Mouse (Mus musculus): Measurements from ENCODE around the gene Ednrb.

Ednrb gene

DNA sequence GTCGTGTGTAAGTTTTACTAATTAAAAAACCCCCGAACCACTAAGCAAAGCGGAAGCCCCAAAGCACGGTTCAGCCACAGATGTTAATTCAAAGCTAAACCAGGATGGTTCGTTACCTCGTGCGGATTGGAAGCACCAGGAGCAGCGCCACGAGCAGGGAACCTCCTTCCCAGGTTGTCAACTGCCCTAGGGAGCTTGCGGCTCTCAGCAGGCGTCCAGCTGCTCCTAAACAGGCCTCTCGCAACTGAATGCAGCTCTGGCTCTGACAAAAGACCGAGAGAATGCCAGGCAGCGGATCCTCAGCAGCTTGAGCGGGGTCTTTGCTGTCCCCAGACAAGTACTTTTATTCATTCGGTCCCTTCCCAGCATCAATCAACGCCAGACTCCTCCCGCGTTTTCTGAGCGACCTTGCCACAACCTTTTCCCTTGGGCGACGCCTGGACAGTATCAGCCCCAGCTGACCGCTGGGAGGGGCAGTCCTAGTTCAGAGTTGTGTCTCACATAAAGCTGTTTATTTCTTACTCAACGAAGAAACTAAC, at the start of gene Ednrb:
Ednrb (minus strand) TSS at position 392 of the 539 bp plus-strand sequence.
- no peak for DNase-seq (ENCODE audit: low spot score in 2 of 2)

DNA sequence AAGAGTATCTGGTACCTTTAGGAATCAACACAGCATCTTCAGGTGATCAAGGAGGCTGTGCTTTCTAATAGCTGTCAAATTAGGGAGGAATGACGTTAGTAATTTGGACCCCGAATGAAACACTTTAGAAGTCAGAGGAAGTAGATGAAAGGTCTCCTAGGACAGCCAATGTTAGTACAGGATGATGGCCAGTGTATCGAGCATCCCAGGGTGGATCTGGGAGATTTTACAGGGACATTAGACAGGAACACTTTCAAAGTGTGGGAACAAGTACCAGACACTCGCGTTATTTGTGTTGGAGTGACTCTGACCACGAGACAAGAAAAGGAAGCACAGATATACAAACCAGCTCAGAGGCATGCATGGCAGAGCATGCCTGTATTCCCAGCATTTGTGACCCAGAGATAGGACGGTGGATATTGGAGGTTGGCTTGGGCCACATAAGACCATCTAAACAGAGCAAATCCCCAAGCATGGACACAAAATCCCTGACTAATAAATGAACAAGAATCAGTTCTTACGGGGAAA, 48.3 kb upstream of the Ednrb start:
- no peak for DNase-seq (ENCODE audit: low spot score in 2 of 2)

DNA sequence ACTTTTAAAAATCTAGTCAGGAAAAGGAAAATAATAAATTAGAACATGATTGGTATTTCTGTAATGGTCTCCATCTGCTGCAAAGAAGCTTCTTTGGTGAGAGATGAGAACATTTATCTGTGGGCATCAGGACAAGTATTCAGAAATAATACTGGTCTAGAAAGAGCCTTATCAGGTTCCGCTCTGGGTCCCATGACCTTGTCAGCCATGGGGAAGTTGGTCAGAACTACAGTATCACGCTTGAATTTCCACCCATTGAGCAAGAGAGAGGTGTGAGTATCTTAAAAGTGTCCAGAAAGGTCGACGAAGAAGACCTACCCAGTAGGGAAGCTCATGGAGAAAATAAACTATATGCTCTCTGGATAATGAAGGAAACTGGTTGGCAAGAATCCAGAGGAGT, 46.6 kb upstream of the Ednrb start:
- no peak for DNase-seq (ENCODE audit: low spot score in 2 of 2)

DNA sequence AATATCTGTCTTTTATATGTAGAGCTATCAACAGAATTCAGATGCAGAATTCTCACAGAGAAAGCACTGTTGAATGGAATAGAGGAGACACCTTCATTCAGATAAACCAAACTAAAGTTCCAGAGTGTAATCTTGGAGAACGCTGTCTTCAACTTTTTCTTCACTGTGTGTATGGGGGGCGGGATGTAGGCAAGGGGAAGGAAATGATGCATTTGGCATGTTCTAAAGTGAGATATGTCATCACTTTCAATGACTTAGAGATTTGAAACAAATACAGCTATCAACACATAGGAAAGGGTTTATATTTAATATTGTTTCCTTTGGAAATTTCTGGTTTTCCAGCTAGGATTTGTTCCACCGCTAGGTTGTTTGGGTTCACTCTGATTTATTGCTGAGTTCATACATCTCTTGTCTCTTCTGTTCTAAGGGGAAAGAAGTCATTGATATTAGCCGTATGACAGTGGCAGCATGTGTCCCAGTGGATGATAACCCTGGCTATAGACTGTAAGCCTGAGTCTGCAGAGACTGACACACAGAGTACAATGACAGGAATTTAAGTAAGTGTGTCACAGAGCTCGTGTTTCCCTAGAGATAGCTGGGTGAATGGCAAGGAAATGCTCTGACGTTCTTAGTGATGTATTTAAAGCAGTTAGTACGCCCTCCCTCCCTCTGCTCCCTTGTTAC, 40.8 kb upstream of the Ednrb start:
- DNase-seq (ENCODE audit: low spot score in 2 of 2): no peak

DNA sequence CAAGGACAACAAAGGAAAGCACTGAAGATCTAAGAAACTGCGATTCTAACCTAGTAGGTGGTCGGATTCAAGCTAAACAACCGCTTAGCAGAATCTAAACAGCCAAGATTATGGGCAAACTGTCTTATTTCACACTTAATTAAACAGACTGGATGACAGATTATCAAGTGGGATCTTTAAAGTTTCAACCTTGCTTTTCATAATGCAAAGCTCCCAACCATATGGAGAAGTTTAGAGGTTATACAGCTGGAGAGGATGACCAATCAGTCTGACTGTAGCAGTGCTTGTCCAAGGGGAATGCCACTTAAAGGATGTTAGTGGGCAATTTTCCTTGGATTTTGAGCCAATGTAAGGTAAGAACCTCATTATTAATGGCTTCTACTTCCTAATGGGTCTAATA, 38.7 kb upstream of the Ednrb start:
- no peak for DNase-seq (ENCODE audit: low spot score in 2 of 2)

DNA sequence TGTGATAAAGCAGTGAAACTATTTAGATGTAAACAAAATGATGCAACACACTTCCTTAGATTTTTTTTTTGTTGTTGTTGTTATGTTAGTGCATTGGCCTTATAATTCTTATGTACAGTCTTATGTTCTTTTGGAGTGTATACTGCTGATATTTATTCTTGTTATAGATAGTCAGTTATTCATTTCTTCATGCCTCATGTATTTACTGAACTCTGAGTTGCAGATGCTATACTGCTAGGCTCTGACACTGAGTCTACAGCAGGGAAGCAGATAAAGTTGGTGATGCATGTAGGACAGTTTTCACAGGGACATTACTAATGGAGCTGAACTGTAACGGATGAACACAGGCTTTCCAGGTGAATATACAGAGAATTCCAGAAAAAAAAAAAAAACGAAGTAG, 32.9 kb upstream of the Ednrb start:
- DNase-seq (ENCODE audit: low spot score in 2 of 2): no peak

DNA sequence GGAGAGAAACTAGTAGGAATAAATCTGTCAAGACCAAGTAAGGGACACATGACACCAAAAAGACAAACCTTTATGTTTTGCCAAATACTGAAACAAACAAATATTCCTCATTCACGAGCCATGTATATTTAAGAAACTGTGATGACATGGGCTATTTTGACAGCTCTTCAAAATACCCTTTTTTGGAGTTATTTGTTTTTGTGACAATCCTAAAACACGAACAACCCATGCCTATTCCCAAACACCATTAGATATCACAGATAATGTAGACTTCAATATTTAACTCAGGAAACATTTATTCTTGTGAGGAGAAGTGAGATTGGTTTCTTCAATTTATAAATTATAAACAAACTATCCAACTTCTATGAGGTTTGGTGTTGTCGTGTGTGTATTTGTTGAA, 32.4 kb upstream of the Ednrb start:
- DNase-seq (ENCODE audit: low spot score in 2 of 2): no peak

DNA sequence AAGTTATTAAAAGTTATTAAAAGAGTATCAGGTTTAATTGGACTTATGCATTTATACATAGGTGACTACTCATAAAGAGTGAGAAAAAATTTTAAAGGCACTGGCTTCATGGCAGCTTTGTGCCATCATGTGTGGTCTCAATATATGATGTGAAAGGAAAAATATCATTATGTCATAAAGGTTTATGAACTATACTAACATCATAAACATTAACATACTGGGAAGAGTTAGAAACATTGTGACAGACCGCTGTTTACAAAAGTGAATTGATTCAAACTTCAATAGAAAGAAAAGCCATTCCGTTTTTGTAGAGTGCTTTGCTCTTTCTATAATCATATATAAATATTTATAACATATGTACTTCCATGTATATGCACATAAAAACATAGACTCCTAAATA, 22.4 kb upstream of the Ednrb start:
- DNase-seq (ENCODE audit: low spot score in 2 of 2): no peak

DNA sequence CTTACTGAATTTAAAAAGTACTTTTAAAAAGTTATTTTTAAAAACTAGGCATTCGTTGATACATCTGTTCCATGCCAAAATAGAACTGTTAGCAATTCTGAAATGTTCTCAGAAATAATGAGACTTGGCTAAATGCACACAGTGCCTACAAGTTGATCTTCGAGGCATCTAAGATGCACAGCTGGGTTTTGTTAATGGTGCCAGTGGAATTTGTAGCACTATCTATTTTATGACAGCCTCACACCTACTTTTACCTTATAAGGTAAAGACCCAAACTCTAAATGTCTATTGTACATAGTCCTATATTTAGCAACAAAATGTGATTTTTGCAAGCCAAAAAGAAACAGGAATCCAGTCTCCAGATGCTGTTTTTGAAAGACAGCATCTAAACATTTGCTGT, 21.0 kb upstream of the Ednrb start:
- DNase-seq (ENCODE audit: low spot score in 2 of 2): no peak

DNA sequence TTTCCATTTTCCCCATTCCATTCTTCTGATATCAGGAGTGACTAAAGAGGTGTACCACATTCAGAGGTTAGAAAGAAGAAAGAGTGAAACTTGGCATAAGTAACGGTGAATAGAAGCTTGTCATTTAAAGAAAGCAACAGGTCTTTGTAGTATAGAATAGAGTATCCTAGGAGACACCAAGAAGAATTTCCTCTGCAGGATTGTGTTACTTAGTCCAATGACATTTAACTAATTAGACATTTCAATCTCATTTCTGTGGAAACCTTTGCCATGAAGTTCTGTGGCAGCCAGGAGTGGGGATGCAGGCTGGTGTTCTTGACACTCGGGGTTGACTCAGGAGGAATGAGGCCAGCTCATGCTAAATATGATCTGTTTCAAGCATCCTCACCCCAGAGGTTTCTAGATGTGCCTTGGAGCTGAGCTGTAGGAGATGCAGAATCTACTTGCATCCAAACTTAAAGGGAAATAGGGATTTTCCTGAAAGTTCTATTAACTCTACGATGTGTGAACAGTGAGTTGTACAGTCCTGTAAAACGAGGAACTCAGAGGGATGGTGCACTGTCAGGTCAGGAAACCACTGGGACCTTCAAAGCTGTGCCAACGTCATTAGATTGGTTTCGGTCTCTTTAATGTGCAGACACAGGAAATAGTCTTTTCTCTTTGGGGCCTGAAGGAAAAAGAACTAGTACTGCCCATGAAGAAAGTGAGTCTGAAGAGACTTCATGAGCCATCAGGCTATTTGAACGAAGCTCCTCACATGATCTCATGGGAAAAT, 6.1 kb upstream of the Ednrb start:
- DNase-seq (ENCODE audit: low spot score in 2 of 2): no peak

DNA sequence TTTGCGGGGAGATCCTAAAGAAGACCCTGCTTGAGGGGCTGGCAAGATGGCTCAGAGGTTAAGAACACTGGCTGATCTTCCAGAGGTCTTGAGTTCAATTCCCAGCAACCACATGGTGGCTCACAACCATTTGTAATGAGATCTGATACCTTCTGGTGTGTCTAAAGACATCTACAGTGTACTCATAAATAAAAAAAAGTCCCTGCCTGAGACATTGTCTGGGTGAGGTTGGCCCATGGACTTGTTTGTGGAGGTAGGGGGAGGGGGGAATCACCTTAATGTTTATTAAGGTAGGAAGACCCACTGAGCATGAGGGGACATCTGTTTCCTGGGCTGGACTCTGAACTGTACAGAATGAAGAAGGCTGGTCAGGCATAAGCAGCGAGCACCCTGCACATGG, 1.5 kb upstream of the Ednrb start:
- DNase-seq (ENCODE audit: low spot score in 2 of 2): no peak

DNA sequence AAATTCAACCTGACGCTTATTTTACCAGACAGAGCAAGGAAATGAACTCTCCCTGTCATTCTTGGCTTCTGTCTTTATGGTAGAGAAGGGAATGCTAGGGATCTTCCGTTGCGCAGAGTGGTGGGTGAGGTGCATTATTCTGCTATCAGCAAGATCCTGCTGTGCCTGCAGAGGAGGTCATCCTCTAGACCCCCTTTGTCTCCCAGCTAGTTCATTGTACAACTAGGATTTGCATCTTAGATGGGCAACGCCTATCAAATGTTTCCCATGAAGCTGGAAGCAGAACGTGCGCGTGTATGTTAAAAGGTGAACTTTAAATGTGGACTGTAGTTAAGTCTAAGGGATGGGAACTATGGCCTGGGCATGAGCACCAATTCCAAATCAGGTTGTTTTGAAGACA, 742 bp upstream of the Ednrb start:
- no peak for DNase-seq (ENCODE audit: low spot score in 2 of 2)

DNA sequence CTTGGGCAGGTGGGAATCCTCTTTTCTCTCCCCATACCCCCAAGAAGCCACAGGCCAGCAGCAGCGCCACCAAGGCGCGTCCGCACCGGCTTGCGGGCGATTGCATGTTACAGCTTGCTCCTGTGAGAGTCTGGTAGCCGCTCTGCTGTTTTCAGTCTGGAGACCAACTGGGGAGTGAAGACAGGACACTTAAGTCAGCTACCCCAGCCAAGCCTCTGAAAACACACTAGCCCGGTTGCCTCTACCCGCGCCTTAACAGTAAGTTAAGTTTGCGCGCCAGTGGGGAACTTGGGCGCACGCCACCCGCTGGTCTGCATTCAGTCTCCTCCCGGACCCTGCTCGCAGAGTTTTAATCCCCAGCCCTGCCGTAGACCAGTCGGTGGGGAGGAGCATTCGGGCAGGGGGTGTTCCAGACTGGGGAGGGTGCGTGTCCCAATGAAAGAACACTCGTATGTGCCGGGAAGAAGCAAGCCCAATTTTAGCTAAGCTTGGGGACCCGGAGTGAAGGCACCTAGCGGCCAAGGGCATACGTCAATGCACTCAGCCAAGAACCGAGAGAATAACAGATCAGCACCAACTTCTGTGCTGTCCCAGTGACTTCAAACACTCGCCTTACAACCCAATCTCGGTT, 716 bp downstream of the Ednrb start:
- no peak for DNase-seq (ENCODE audit: low spot score in 2 of 2)

DNA sequence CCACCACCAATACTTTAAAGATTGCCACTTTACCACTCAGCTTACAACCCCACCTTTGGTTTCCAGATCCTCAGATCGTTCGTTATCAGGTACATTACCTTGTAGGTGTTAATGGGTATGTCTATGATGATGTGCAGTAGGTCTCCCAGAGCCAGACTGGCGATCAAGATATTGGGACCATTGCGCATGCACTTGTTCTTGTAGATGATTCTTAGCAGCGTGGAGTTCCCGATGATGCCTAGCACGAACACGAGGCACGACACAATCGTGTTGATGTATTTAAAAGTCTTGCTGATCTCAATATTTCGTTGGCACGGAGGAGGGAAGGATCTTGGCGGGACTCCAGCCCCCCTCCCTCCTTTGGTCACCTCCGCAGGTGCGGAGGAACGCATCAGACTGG, 1.3 kb downstream of the Ednrb start:
- DNase-seq (ENCODE audit: low spot score in 2 of 2): no peak

DNA sequence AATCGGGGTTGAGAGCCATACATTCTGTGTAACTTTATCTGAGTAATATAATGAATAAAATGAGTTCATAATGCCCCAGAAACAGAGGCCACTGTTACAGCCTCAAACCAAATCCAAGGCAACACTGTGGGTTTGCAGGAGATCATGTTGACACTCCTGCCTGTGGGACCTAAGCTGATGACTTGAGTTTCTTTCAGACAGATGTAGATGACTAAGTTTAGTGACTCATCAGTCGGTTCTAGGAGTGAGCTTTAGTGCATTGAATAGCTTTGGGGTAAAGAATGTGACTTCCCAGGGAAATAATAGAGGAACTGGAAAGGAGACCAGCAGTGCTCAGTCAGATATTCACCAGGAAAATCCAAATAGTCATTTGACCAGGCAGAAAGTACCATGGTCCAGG, 3.8 kb downstream of the Ednrb start:
- no peak for DNase-seq (ENCODE audit: low spot score in 2 of 2)

DNA sequence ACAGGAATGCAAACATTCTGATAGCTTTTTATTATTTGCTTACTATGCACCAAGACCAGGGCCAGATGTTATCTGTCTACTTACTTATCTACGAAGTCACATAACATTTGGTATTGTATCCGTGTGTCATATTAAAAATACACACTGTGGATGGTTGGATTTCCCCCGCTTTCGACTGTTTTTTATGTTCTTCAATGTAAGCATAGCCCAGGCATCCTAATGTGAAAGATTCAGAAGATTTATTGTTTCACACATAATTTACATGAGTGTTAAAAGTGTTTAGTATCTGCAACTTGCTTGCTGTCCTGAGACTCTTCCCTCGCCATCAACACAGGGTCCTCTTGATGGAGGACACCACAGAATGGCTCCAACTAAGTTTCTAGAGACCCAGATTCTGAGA, 5.3 kb downstream of the Ednrb start:
- no peak for DNase-seq (ENCODE audit: low spot score in 2 of 2)

DNA sequence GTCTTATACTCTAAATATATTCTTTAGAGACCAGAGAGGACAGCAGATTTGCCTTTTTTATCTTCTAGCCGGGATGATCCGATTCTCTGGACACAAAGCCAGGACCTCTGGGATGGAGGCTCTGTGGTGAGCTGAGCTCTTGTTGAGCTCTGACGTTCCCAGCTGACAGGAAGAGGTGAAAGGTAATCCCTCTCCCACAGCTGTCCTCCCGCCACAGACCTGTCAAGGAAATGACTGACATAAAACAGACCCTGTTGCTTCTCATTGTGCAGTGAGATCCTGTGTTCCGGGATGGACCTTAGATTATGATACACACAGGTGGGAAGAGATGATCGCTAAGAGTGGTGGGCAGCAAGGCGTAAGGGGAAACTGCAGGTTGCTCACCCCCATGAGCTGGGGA, 9.6 kb downstream of the Ednrb start:
- DNase-seq (ENCODE audit: low spot score in 2 of 2): no peak

DNA sequence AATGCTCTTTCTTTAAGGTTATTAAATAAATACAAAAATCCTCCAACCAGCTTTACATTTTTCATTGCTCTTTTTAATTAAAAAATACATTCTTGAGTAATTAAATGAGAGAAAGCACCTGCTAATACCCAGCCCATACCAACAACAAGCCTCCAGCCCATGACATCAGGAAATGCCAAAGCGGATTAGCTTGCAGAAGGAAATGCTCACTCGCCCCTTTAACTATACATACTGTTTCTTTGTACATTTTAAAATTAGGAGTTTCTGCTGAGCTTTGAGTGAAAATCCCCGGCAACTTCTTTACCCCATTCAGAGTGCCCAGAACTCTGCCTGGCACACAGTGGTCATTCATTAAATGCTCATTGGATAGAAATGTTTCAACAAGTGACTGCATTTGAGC, 10.1 kb downstream of the Ednrb start:
- DNase-seq (ENCODE audit: low spot score in 2 of 2): no peak

DNA sequence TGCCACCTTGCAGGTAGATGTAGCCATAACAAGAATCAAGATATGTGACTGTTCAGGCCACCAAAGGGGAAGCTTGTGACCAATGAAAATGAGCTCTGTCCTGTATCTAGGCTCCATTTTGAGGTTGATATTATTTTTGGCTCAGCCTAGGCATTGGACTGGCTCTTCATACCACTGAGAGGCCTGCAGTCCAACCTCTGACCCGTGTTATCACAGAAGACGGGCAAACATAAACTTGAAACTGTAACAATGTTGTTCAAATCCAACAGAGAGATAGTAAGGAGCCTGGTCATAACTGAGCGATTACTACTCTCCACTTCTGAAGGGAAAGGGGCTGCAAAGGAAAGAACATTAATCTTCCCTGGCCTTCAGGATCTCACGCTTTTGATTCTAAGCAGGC, 11.7 kb downstream of the Ednrb start:
- DNase-seq (ENCODE audit: low spot score in 2 of 2): no peak

DNA sequence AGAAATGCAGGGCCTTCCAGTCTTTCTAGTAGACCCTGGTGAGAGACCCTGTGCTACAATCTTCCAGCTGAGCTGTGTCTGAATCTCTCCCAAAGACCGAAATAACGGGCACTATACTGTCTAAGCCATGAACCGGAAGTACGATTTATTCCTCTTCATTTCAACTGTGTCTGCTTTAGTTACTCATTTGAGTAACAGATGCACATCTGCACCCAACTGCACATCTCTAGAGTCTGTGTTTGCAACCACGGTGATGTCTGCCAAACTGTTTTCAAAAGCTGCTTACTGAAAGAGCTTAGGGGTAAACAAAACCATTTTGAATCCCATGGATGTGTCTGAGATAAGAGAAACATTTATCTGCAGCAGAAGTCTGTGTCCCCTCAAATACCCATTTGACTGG, 13.2 kb downstream of the Ednrb start:
- DNase-seq (ENCODE audit: low spot score in 2 of 2): no peak

DNA sequence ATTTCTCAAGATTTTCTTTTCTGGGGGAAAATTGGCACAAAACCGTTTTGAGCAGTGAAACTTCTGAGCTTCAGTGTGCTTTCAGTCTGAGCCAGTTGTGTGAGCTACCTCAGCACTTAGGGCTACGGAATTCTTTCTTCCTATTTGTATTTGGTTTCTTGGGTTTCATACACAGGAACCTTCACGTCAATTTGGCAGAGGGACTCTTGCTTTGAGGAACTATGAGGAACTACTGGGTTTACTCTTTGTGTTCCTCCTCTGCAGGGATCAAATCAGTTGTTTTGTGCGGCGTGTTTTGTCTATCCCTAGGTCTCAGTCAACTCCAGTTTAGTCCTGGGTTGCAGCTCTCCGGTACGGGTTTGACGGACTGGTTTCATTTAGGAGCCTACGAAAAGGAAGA, 17.9 kb downstream of the Ednrb start:
- no peak for DNase-seq (ENCODE audit: low spot score in 2 of 2)

DNA sequence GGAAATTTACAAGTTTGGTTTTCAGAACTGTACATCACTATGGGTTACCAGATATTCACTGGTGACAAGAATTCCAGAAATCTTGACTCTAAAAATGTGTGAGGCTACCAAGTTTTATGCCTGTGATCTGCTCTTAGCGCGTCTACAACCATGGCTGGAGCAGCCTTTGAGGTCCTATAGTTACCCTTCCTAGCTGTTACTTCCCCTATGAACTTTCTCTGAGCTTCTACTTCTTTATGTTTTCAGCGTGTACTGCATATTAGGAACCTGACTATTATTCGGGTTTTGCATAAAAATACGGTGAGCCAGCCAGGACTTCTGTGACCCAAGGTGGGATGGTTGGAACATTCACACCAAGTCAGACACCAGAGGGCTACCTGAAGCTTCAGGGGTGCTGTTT, 18.3 kb downstream of the Ednrb start:
- DNase-seq (ENCODE audit: low spot score in 2 of 2): no peak

DNA sequence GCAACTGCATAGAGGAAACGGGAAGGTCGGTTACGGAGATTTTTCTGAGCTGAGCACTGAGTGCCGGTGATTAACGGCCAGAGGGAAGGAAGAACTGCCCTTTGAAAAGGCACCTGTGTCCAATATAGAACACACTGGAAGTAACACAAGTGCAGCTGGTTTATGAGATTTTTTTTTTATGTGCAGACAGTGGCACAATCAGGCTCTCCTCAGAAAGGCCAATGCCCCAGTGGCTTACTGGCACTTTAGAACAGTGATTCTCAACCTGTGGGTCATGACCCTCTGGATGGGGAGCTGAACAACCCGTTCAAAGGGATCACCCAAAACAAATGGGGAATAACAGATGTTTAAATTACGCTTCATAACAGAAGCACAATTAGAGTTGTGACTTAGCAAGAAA, 20.7 kb downstream of the Ednrb start:
- DNase-seq (ENCODE audit: low spot score in 2 of 2): no peak
